Mouse (Mus musculus) lung, postnatal 0 days (tissue): Measurements from ENCODE around the gene Wap.

Experiments
- CTCF ChIP-seq: IDR thresholded peaks from 2 replicates; pipeline ENCODE4 v1.5.1; 2016; ENCODE audit warnings: antibody characterized with exemption, mild to moderate bottlenecking
- EP300 ChIP-seq: IDR thresholded peaks from 2 replicates; pipeline ENCODE4 v1.6.1; 2016; ENCODE audit warnings: antibody characterized with exemption, mild to moderate bottlenecking, control low read depth

- TF ChIP-seq CTCF (no peak), EP300 (no peak)
These were observed 43.6 kb downstream of the Wap start for GRCm38 (mm10) chr11:6594845-6595244.
